Mouse (Mus musculus): ENCODE results near the gene Erg. TPM values are rescaled to one million over a fixed set of nuclear protein-coding genes. Genes with fewer than 3 reads are reported as not detected.

Erg gene
- total and polyA plus RNA-seq, 3 experiments, result 0.11 to 0.81 (median 0.34) TPM

- H3K9ac ChIP-seq (ENCODE audit: insufficient read depth, low read depth), result no peak overlapping the region
- TF ChIP-seq CHD2 (IDR thresholded peaks at IDR 0.05; ENCODE audit: low read length), result no peak
- no peak for TF ChIP-seq UBTF (IDR thresholded peaks at IDR 0.05; ENCODE audit: low read depth, low read length)
- TF ChIP-seq MAX (IDR thresholded peaks at IDR 0.05; ENCODE audit: low read length), result no peak
- TF ChIP-seq MYC (IDR thresholded peaks at IDR 0.05; ENCODE audit: low read depth, low read length), result no peak
- no peak for TF ChIP-seq POLR2A (IDR thresholded peaks at IDR 0.05; ENCODE audit: low read depth, low read length)
- no peak for TF ChIP-seq RCOR1 (conservative IDR thresholded peaks at IDR 0.05; ENCODE audit: low read depth, low read length)
- no peak for TF ChIP-seq MAFK (IDR thresholded peaks at IDR 0.05; ENCODE audit: insufficient replicate concordance, low read length)
- TF ChIP-seq TBP (conservative IDR thresholded peaks at IDR 0.05; ENCODE audit: low read depth, low read length), result no peak
- TF ChIP-seq SMC3 (IDR thresholded peaks at IDR 0.05; ENCODE audit: low read depth, low read length), result no peak
- no peak for TF ChIP-seq ELF1 (IDR thresholded peaks at IDR 0.05; ENCODE audit: low read depth, low read length)
- TF ChIP-seq E2F4 (IDR thresholded peaks at IDR 0.05; ENCODE audit: insufficient replicate concordance, low read depth, low read length), result no peak
- no peak for TF ChIP-seq ZKSCAN1 (IDR thresholded peaks at IDR 0.05; ENCODE audit: borderline replicate concordance, low read depth, low read length)
- TF ChIP-seq ETS1 (conservative IDR thresholded peaks at IDR 0.05; ENCODE audit: low read depth, low read length), result no peak
- no peak for TF ChIP-seq NRF1 (IDR thresholded peaks at IDR 0.05; ENCODE audit: low read depth, low read length)
- TF ChIP-seq MXI1 (IDR thresholded peaks at IDR 0.05; ENCODE audit: low read depth, low read length), result no peak
- in situ Hi-C loops (cut with MboI; ENCODE audit: low pct_ligation_motif_present, low pct_unique_long_range_greater_than_20kb, low sequenced_read_pairs) (no loop called here), dilution Hi-C loops (cut with MboI; ENCODE audit: extremely low pct_ligation_motif_present, extremely low pct_unique_long_range_greater_than_20kb, low sequenced_read_pairs) (no loop called here)
- H3K27me3 ChIP-seq (replicated peaks), result no peaks in the 10 kb centered on the region
- no peak overlapping the region for H3K27ac ChIP-seq (ENCODE audit: insufficient read depth, low read depth)
- H3K4me2 ChIP-seq (ENCODE audit: insufficient read depth, low read depth, poor library complexity, severe bottlenecking), result no peak overlapping the region
- peaks cover 0 to under 1% of the 10 kb centered on the region in 2 experiments; a peak in 1 of 4 replicates for H3K4me1 ChIP-seq (ENCODE audit: control insufficient read depth in 1 of 2, insufficient read depth in 2 of 2)
- no peaks in the 10 kb centered on the region for H3K36me3 ChIP-seq (replicated peaks in 1 of 2; ENCODE audit: control insufficient read depth in 1 of 2, insufficient read depth in 1 of 2, low read length in 1 of 2)
- no peak for DNase-seq (ENCODE audit: extremely low read depth)
- H3K9me3 ChIP-seq (replicated peaks; ENCODE audit: low read length), result no peaks in the 10 kb centered on the region
- H3K4me3 ChIP-seq (replicated peaks in 1 of 3; ENCODE audit: low read depth in 2 of 3, low read length in 2 of 3, poor library complexity in 1 of 3), result no peak overlapping the region
- H3K79me2 ChIP-seq (replicated peaks; ENCODE audit: control insufficient read depth, extremely low read depth, insufficient read depth, poor library complexity, severe bottlenecking), result no peaks in the 10 kb centered on the region
These were observed 214.7 kb downstream of the Erg start for GRCm38 (mm10) chr16:95371713-95372112.

DNA sequence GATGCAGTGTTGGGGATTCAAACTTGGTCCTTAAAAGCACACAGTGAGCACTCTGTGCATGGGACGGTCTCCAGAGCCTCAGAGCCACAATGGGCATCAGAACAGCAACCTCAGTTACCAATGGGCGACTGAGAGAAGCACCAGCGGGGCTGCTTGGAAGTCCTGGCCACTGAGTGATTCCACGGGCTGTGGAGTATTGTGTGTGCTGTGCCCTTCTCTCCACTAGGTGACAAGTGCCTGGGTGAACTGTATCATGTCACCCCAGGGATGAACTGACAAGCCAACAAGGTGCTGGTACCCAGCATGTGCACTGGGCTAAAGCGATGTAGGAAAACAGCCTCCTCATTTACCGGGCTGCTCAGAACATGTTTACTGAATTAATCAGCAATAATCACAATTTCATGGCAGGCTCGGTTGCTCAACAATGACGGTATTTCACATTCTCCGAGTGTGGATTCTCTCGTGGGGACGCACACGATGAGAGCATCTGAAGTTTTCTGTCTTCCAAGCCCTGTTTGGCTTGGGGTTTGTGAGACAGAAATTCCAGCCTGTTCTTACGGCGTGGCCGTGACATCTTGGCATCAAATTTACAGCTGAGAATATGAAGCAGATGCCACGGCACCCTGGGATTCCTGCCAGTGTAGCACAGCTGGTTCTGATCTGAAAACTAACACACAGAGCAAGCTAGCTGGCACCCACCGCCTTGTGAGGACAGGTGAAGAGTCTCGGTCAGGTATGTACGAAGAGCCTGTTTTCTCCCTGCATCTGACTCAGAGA, 219.2 kb downstream of the Erg start:
- no peaks in the 10 kb centered on the region for H3K27me3 ChIP-seq (replicated peaks)
- no peak overlapping the region for H3K9ac ChIP-seq (ENCODE audit: insufficient read depth, low read depth)
- in situ Hi-C loops (cut with MboI; ENCODE audit: low pct_ligation_motif_present, low pct_unique_long_range_greater_than_20kb, low sequenced_read_pairs), result no loop called here
- 0 out of 2 replicates have a peak, but pooled peaks cover under 1% of the 10 kb centered on the region for H3K79me2 ChIP-seq (replicated peaks; ENCODE audit: control insufficient read depth, extremely low read depth, insufficient read depth, poor library complexity, severe bottlenecking)
- no peak overlapping the region for H3K27ac ChIP-seq (ENCODE audit: insufficient read depth, low read depth)
- no peak overlapping the region for H3K4me3 ChIP-seq (replicated peaks in 1 of 3; ENCODE audit: low read depth in 2 of 3, low read length in 2 of 3, poor library complexity in 1 of 3)
- peaks cover 7 to 23% of the 10 kb centered on the region in 2 experiments for H3K4me1 ChIP-seq (ENCODE audit: control insufficient read depth in 1 of 2, insufficient read depth in 2 of 2)
- no peak for DNase-seq (ENCODE audit: extremely low read depth)
- dilution Hi-C loops (cut with MboI; ENCODE audit: extremely low pct_ligation_motif_present, extremely low pct_unique_long_range_greater_than_20kb, low sequenced_read_pairs), result no loop called here
- H3K36me3 ChIP-seq (replicated peaks in 1 of 2; ENCODE audit: control insufficient read depth in 1 of 2, insufficient read depth in 1 of 2, low read length in 1 of 2), result peaks cover 0 to 17% of the 10 kb centered on the region in 2 experiments
- H3K4me2 ChIP-seq (ENCODE audit: insufficient read depth, low read depth, poor library complexity, severe bottlenecking), result no peak overlapping the region
- H3K9me3 ChIP-seq (replicated peaks; ENCODE audit: low read length), result no peaks in the 10 kb centered on the region
- TF ChIP-seq JUND (conservative IDR thresholded peaks at IDR 0.05; ENCODE audit: low read depth, low read length), result no peak
- no peak for TF ChIP-seq GABPA (IDR thresholded peaks at IDR 0.05; ENCODE audit: insufficient replicate concordance, low read depth, low read length)
- no peak for TF ChIP-seq POLR2AphosphoS2 (IDR thresholded peaks at IDR 0.05; ENCODE audit: low read depth, low read length)
- no peak for TF ChIP-seq ZMIZ1 (IDR thresholded peaks at IDR 0.05; ENCODE audit: low read depth, low read length)
- no peak for TF ChIP-seq IRF4 (IDR thresholded peaks at IDR 0.05; ENCODE audit: low read depth, low read length)
- no peak for TF ChIP-seq NELFE (IDR thresholded peaks at IDR 0.05; ENCODE audit: low read depth, low read length)
- TF ChIP-seq ZNF384 (IDR thresholded peaks at IDR 0.05; ENCODE audit: low read depth, low read length), result no peak
- no peak for TF ChIP-seq PAX5 (IDR thresholded peaks at IDR 0.05; ENCODE audit: low read length)
- no peak for TF ChIP-seq MAX (IDR thresholded peaks at IDR 0.05; ENCODE audit: low read length)
